Mouse (Mus musculus) stomach, embryonic 15.5 days (tissue): ENCODE data around the gene Ehbp1. TPM values are rescaled to one million over a fixed set of nuclear protein-coding genes. Genes with fewer than 3 reads are reported as not detected.

Source experiments
- ATAC-seq: fragments of 200-750 bp; cut with Nextera tagmentation; 2 replicates; pipeline ENCODE4 v1.8.0; 2017; ENCODE audit warnings: low read depth, moderate number of reproducible peaks, moderate TSS enrichment; ENCODE audit not compliant: insufficient read depth, low FRiP score
- H3K27ac ChIP-seq: fragments of 300-500 bp; sonication (generic); 2 replicates; pipeline ENCODE4 v1.5.1; 2015; ENCODE audit warnings: mild to moderate bottlenecking, inconsistent platforms
- H3K27me3 ChIP-seq: fragments of 300-500 bp; sonication (generic); replicated peaks from 2 replicates; pipeline ENCODE4 v1.6.1; 2015; ENCODE audit warnings: inconsistent platforms
- H3K36me3 ChIP-seq: fragments of 300-500 bp; sonication (generic); 2 replicates; pipeline ENCODE4 v1.6.1; 2015; ENCODE audit warnings: inconsistent platforms
- H3K4me1 ChIP-seq: fragments of 300-500 bp; sonication (generic); 2 replicates; pipeline ENCODE4 v1.6.1; 2015; ENCODE audit warnings: inconsistent platforms
- H3K4me2 ChIP-seq: fragments of 300-500 bp; sonication (generic); 2 replicates; pipeline ENCODE4 v1.6.1; 2015; ENCODE audit warnings: mild to moderate bottlenecking, inconsistent platforms
- H3K4me3 ChIP-seq: fragments of 300-500 bp; sonication (generic); replicated peaks from 2 replicates; pipeline ENCODE4 v1.5.1; 2015; ENCODE audit warnings: inconsistent platforms
- H3K9ac ChIP-seq: fragments of 300-500 bp; sonication (generic); 2 replicates; pipeline ENCODE4 v1.6.1; 2015; ENCODE audit warnings: inconsistent platforms
- H3K9me3 ChIP-seq: fragments of 300-500 bp; sonication (generic); 2 replicates; pipeline ENCODE4 v1.6.1; 2016; ENCODE audit warnings: inconsistent platforms
- WGBS: fragments of 180-500 bp; shearing (Covaris S2); methylation state at CpG from one replicate; pipeline ENCODE4 v1.1.7; 2015; 5-methylcytosine and 5-hydroxymethylcytosine counted together
- polyA plus RNA-seq: library from polyadenylated mRNA; unstranded; fragments of >200 nt; fragmentation: Nextera tagmentation; extraction: Ambion mirVana; gene quantifications from 2 replicates; pipeline ENCODE4 v1.2.1, GENCODE M21; 2015

Ehbp1 gene
- polyA plus RNA-seq, 1 experiment from 2014 or later, result 12.4 TPM

GRCm38 (mm10) chr11:22225619-22226018 lies 116.5 kb downstream of the Ehbp1 start:
- no peak overlapping the region for H3K27ac ChIP-seq
- no peak overlapping the region for H3K9ac ChIP-seq
- no peaks in the 10 kb centered on the region for H3K9me3 ChIP-seq
- no peak for ATAC-seq
- no peak overlapping the region for H3K4me2 ChIP-seq
- no peaks in the 10 kb centered on the region for H3K27me3 ChIP-seq
- H3K4me1 ChIP-seq, result no peaks in the 10 kb centered on the region
- H3K36me3 ChIP-seq, result no peaks in the 10 kb centered on the region
- WGBS, result 41% methylated on average over 2 of the region's 2 CpGs
- H3K4me3 ChIP-seq, result no peak overlapping the region

GRCm38 (mm10) chr11:22218222-22218621 lies 123.9 kb downstream of the Ehbp1 start:
- no peaks in the 10 kb centered on the region for H3K27me3 ChIP-seq
- H3K4me2 ChIP-seq, result no peak overlapping the region
- H3K9me3 ChIP-seq, result no peaks in the 10 kb centered on the region
- no peaks in the 10 kb centered on the region for H3K4me1 ChIP-seq
- WGBS, result 78% methylated on average over 2 of the region's 2 CpGs
- no peak overlapping the region for H3K27ac ChIP-seq
- ATAC-seq, result no peak
- H3K4me3 ChIP-seq, result no peak overlapping the region
- H3K36me3 ChIP-seq, result no peaks in the 10 kb centered on the region
- no peak overlapping the region for H3K9ac ChIP-seq

- no peak for ATAC-seq
- H3K27ac ChIP-seq, result no peak overlapping the region
- WGBS, result 78% methylated on average over 7 of the region's 7 CpGs
- no peaks in the 10 kb centered on the region for H3K4me1 ChIP-seq
- no peaks in the 10 kb centered on the region for H3K9me3 ChIP-seq
- H3K4me3 ChIP-seq, result no peak overlapping the region
- no peaks in the 10 kb centered on the region for H3K36me3 ChIP-seq
- no peaks in the 10 kb centered on the region for H3K27me3 ChIP-seq
- H3K4me2 ChIP-seq, result no peak overlapping the region
- no peak overlapping the region for H3K9ac ChIP-seq
Observed at GRCm38 (mm10) chr11:22216941-22217340, 125.2 kb downstream of the Ehbp1 start.

- no peak overlapping the region for H3K4me3 ChIP-seq
- no peaks in the 10 kb centered on the region for H3K4me1 ChIP-seq
- H3K9ac ChIP-seq, result no peak overlapping the region
- no peaks in the 10 kb centered on the region for H3K27me3 ChIP-seq
- no peak overlapping the region for H3K4me2 ChIP-seq
- WGBS, result 53% methylated on average over 1 of the region's 1 CpGs
- H3K27ac ChIP-seq, result no peak overlapping the region
- no peaks in the 10 kb centered on the region for H3K36me3 ChIP-seq
- ATAC-seq, result no peak
- H3K9me3 ChIP-seq, result no peaks in the 10 kb centered on the region
Observed at GRCm38 (mm10) chr11:22206611-22207010, 135.5 kb downstream of the Ehbp1 start.

- H3K9ac ChIP-seq, result no peak overlapping the region
- no peaks in the 10 kb centered on the region for H3K27me3 ChIP-seq
- no peak overlapping the region for H3K4me3 ChIP-seq
- 66% methylated on average over 2 of the region's 2 CpGs for WGBS
- no peaks in the 10 kb centered on the region for H3K4me1 ChIP-seq
- H3K4me2 ChIP-seq, result no peak overlapping the region
- no peaks in the 10 kb centered on the region for H3K9me3 ChIP-seq
- no peak overlapping the region for H3K27ac ChIP-seq
- no peaks in the 10 kb centered on the region for H3K36me3 ChIP-seq
- no peak for ATAC-seq
Observed at GRCm38 (mm10) chr11:22206191-22206590, 135.9 kb downstream of the Ehbp1 start.

GRCm38 (mm10) chr11:22203413-22203812 lies 138.7 kb downstream of the Ehbp1 start:
- no peaks in the 10 kb centered on the region for H3K4me1 ChIP-seq
- ATAC-seq, result no peak
- H3K36me3 ChIP-seq, result no peaks in the 10 kb centered on the region
- H3K27ac ChIP-seq, result no peak overlapping the region
- H3K9ac ChIP-seq, result no peak overlapping the region
- no peak overlapping the region for H3K4me2 ChIP-seq
- H3K27me3 ChIP-seq, result no peaks in the 10 kb centered on the region
- no peak overlapping the region for H3K4me3 ChIP-seq
- no peaks in the 10 kb centered on the region for H3K9me3 ChIP-seq
- WGBS, result 91% methylated on average over 5 of the region's 5 CpGs

GRCm38 (mm10) chr11:22201125-22201524 lies 141.0 kb downstream of the Ehbp1 start:
- no peak for ATAC-seq
- no peak overlapping the region for H3K27ac ChIP-seq
- no peaks in the 10 kb centered on the region for H3K9me3 ChIP-seq
- no peaks in the 10 kb centered on the region for H3K36me3 ChIP-seq
- H3K9ac ChIP-seq, result no peak overlapping the region
- WGBS, result 90% methylated on average over 8 of the region's 8 CpGs
- peaks cover 3% of the 10 kb centered on the region; the same call in 1 of the 2 replicates for H3K4me1 ChIP-seq
- no peak overlapping the region for H3K4me3 ChIP-seq
- no peaks in the 10 kb centered on the region for H3K27me3 ChIP-seq
- no peak overlapping the region for H3K4me2 ChIP-seq

GRCm38 (mm10) chr11:22199881-22200280 lies 142.2 kb downstream of the Ehbp1 start:
- no peaks in the 10 kb centered on the region for H3K36me3 ChIP-seq
- no peak for ATAC-seq
- WGBS, result 72% methylated on average over 3 of the region's 3 CpGs
- no peak overlapping the region for H3K9ac ChIP-seq
- H3K4me3 ChIP-seq, result no peak overlapping the region
- H3K4me1 ChIP-seq, result peaks cover 3% of the 10 kb centered on the region; the same call in 1 of the 2 replicates
- no peaks in the 10 kb centered on the region for H3K27me3 ChIP-seq
- no peak overlapping the region for H3K4me2 ChIP-seq
- no peak overlapping the region for H3K27ac ChIP-seq
- no peaks in the 10 kb centered on the region for H3K9me3 ChIP-seq

- Histone ChIP-seq H3K27ac (no peak overlapping the region), H3K4me3 (no peak overlapping the region), H3K9me3 (no peaks in the 10 kb centered on the region), H3K4me2 (no peak overlapping the region), H3K27me3 (no peaks in the 10 kb centered on the region), H3K36me3 (no peaks in the 10 kb centered on the region), H3K9ac (no peak overlapping the region), H3K4me1 (peaks cover 3% of the 10 kb centered on the region; the same call in 1 of the 2 replicates)
- no peak for ATAC-seq
- 49% methylated on average over 6 of the region's 6 CpGs for WGBS
Observed at GRCm38 (mm10) chr11:22198406-22198805, 143.7 kb downstream of the Ehbp1 start.

GRCm38 (mm10) chr11:22197935-22198334 lies 144.2 kb downstream of the Ehbp1 start:
- ATAC-seq, result no peak
- H3K36me3 ChIP-seq, result no peaks in the 10 kb centered on the region
- peaks cover 3% of the 10 kb centered on the region; the same call in 1 of the 2 replicates for H3K4me1 ChIP-seq
- no peak overlapping the region for H3K4me2 ChIP-seq
- H3K27me3 ChIP-seq, result no peaks in the 10 kb centered on the region
- 82% methylated on average over 6 of the region's 6 CpGs for WGBS
- no peaks in the 10 kb centered on the region for H3K9me3 ChIP-seq
- H3K4me3 ChIP-seq, result no peak overlapping the region
- H3K9ac ChIP-seq, result no peak overlapping the region
- H3K27ac ChIP-seq, result no peak overlapping the region

- Histone ChIP-seq H3K27me3 (no peaks in the 10 kb centered on the region), H3K4me2 (no peak overlapping the region), H3K9me3 (no peaks in the 10 kb centered on the region), H3K36me3 (no peaks in the 10 kb centered on the region), H3K4me1 (peaks cover 3% of the 10 kb centered on the region; the same call in 1 of the 2 replicates), H3K4me3 (no peak overlapping the region), H3K9ac (no peak overlapping the region), H3K27ac (no peak overlapping the region)
- 65% methylated on average over 4 of the region's 4 CpGs for WGBS
- no peak for ATAC-seq
Observed at GRCm38 (mm10) chr11:22196776-22197175, 145.3 kb downstream of the Ehbp1 start.

GRCm38 (mm10) chr11:22194607-22195006 lies 147.5 kb downstream of the Ehbp1 start:
- no peak overlapping the region for H3K4me3 ChIP-seq
- H3K9me3 ChIP-seq, result no peaks in the 10 kb centered on the region
- H3K27me3 ChIP-seq, result no peaks in the 10 kb centered on the region
- 67% methylated on average over 3 of the region's 3 CpGs for WGBS
- no peak overlapping the region for H3K27ac ChIP-seq
- no peaks in the 10 kb centered on the region for H3K36me3 ChIP-seq
- H3K9ac ChIP-seq, result no peak overlapping the region
- peaks cover 3% of the 10 kb centered on the region; the same call in 1 of the 2 replicates for H3K4me1 ChIP-seq
- ATAC-seq, result no peak
- no peak overlapping the region for H3K4me2 ChIP-seq

GRCm38 (mm10) chr11:22190576-22190975 lies 151.5 kb downstream of the Ehbp1 start:
- no peak overlapping the region for H3K4me2 ChIP-seq
- no peaks in the 10 kb centered on the region for H3K27me3 ChIP-seq
- H3K36me3 ChIP-seq, result no peaks in the 10 kb centered on the region
- WGBS, result 74% methylated on average over 3 of the region's 3 CpGs
- no peak for ATAC-seq
- H3K27ac ChIP-seq, result no peak overlapping the region
- no peaks in the 10 kb centered on the region for H3K4me1 ChIP-seq
- H3K4me3 ChIP-seq, result no peak overlapping the region
- no peak overlapping the region for H3K9ac ChIP-seq
- H3K9me3 ChIP-seq, result no peaks in the 10 kb centered on the region
